Mouse (Mus musculus) hindbrain, postnatal 0 days (tissue): ENCODE results near the gene Tcp10a. TPM values are rescaled to one million over a fixed set of nuclear protein-coding genes. Genes with fewer than 3 reads are reported as not detected.

Experiments
- polyA plus RNA-seq: library from polyadenylated mRNA; unstranded; fragments of >200 nt; fragmentation: Nextera tagmentation; extraction: Ambion mirVana; gene quantifications from 2 replicates; pipeline ENCODE4 v1.2.1, GENCODE M21; 2015
- total RNA-seq: library from RNA; depleted of rRNA; stranded (reverse); fragments of >200 nt; gene quantifications from 2 replicates; pipeline ENCODE4 v1.2.3, GENCODE M21; 2014; rRNA removed

Tcp10a gene
- total and polyA plus RNA-seq, 2 experiments from 2014 or later = 0.21 TPM; not detected in 1

Other genes starting within 250 kb of the Tcp10a start
- 32.7 and 38.9 TPM in 2 replicates for gene Rps6ka2, start 154.5 kb upstream of the Tcp10a start, total RNA-seq
- gene Rps6ka2, start 154.5 kb upstream of the Tcp10a start, polyA plus RNA-seq = 14.0 and 15.4 TPM in 2 replicates
- not detected in 2 replicates for gene Ttll2, start 28.1 kb downstream of the Tcp10a start, total RNA-seq
- gene Ttll2, start 28.1 kb downstream of the Tcp10a start, polyA plus RNA-seq = not detected in 2 replicates
- gene Gm49630, start 47.3 kb downstream of the Tcp10a start, total RNA-seq = not detected in 2 replicates
- gene Gm49630, start 47.3 kb downstream of the Tcp10a start, polyA plus RNA-seq = not detected in 2 replicates
- 0.18 TPM in 1 of 2 replicates, not detected in the other for gene Unc93a2, start 60.8 kb downstream of the Tcp10a start, total RNA-seq
- 0.05 TPM in 1 of 2 replicates, not detected in the other for gene Unc93a2, start 60.8 kb downstream of the Tcp10a start, polyA plus RNA-seq